Mouse (Mus musculus): ENCODE data around the gene Ccdc182. TPM values are rescaled to one million over a fixed set of nuclear protein-coding genes. Genes with fewer than 3 reads are reported as not detected.

Gene Ccdc182
- polyA plus RNA-seq (2012; rRNA removed), result not detected in 2 replicates

DNA sequence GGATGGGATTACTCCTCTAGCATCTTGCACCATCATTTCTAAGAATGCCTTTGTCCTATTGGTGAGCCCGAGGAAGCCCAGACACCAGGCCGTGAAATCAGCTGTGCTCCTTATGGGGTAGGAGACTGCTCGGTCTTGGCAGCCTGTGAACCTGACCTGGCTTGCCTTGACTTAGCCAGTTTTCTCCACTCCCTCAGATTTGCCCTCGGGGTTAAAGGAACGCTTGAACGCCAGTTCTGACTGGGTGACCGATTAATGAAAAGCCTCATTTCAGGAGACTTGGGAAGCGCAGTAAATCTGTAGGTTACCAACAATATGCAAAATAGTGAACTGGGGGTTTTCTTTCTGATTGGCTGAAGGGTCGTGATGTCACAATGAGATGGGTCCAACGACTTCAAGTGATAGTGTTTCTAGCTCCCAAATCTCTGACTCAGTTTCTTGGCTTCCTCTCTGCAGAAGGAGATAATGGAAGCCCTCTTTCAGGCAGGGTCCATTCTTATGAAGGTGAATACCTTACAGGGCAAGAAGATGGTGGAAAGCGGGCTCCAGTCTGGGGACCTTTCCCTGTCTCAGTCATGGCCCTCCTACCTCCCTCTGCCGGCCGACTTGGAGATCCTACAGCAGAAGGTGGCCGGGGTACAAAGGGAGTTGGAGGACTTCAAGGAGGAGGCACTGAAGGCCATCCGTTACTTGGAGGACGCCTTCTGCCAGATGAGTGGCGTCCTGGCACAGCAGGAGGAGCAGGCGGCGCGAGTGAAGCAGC, at the start of gene Ccdc182:
Gene Ccdc182, plus strand, starts transcription at position 428 of the 763 bp plus-strand sequence.

Other genes with a start within 250 kb of the Ccdc182 start
- gene Srsf1, start 246.7 kb upstream of the Ccdc182 start, polyA plus RNA-seq (2012; rRNA removed), result 42.6 and 64.7 TPM in 2 replicates
- 4.4 and 4.7 TPM in 2 replicates for gene Vezf1, start 225.8 kb upstream of the Ccdc182 start, polyA plus RNA-seq (2012; rRNA removed)
- gene Cuedc1, start 196.0 kb upstream of the Ccdc182 start, polyA plus RNA-seq (2012; rRNA removed), result 16.0 and 24.3 TPM in 2 replicates
- 17.8 and 20.0 TPM in 2 replicates for gene Mrps23, start 89.7 kb upstream of the Ccdc182 start, polyA plus RNA-seq (2012; rRNA removed)